Mouse (Mus musculus): Measurements from ENCODE around the gene Mgat4a.

GRCm38 (mm10) chr1:37549501-37549900, 8.7 kb upstream of the Mgat4a start:
- no peak for TF ChIP-seq GATA1 (IDR thresholded peaks at IDR 0.05; ENCODE audit: low read length)
- no peak for TF ChIP-seq TAL1 (IDR thresholded peaks at IDR 0.05; ENCODE audit: low read length)

Data from erythroblast, embryonic 14.5 days (primary cell).